Mouse (Mus musculus): ENCODE measurements around the gene Trmt5.

DNA sequence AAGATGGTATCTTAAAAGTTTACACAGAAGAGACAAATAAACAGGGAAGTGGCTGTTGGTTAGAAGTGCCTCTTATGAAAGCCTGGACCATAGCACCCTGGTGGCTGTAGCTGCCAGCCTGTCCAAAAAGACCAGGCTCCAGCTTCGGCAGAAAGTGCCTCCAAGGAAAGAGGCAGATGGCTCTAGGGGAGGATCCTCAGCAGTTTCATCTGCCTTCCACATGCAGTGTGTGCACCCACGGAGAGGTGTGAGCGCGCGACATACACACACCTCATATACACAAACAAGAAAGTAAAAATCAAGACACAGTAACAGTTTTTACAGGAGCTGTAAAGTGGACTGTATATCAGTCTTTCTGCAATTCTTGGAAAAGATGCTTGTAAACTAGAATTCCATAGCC, 12.1 kb upstream of the Trmt5 start:
- TF ChIP-seq POLR2A (IDR thresholded peaks at IDR 0.05; ENCODE audit: low read depth, low read length): no peak
- TF ChIP-seq CTCF (IDR thresholded peaks at IDR 0.05; ENCODE audit: extremely low read depth, insufficient read depth, insufficient read length, insufficient replicate concordance): no peak

All from spleen, adult 2 months (tissue).